Mouse (Mus musculus) intestine, embryonic 14.5 days (tissue): Measurements from ENCODE around the gene Tcf15. TPM values are rescaled to one million over a fixed set of nuclear protein-coding genes. Genes with fewer than 3 reads are reported as not detected.
A peak's percentile ranks its signal among the peaks of the same experiment; 100 is the strongest.

ENCODE experiments used
- ATAC-seq: fragments of 200-750 bp; cut with Nextera tagmentation; replicated peaks from 2 replicates; pipeline ENCODE4 v1.8.0; 2017; ENCODE audit warnings: low read depth, moderate number of reproducible peaks, moderate TSS enrichment, moderate library complexity; ENCODE audit not compliant: low FRiP score, low TSS enrichment
- DNase-seq: peaks from one replicate; pipeline ENCODE4 v3.0.0-alpha.2; 2018; ENCODE audit warnings: low spot score
- H3K27ac ChIP-seq: fragments of 300-500 bp; sonication (generic); 2 replicates; pipeline ENCODE4 v1.5.1; 2014; ENCODE audit warnings: low read depth, mild to moderate bottlenecking, control low read depth
- H3K27me3 ChIP-seq: fragments of 300-500 bp; sonication (generic); replicated peaks from 2 replicates; pipeline ENCODE4 v1.6.1; 2014; ENCODE audit warnings: low read length, control low read depth; ENCODE audit not compliant: control insufficient read depth, insufficient read depth
- H3K36me3 ChIP-seq: fragments of 300-500 bp; sonication (generic); 2 replicates; pipeline ENCODE4 v1.6.1; 2014; ENCODE audit warnings: low read length, control low read depth; ENCODE audit not compliant: control insufficient read depth, insufficient read depth
- H3K4me1 ChIP-seq: fragments of 300-500 bp; sonication (generic); replicated peaks from 2 replicates; pipeline ENCODE4 v1.6.1; 2014; ENCODE audit warnings: low read length, control low read depth, mixed read lengths; ENCODE audit not compliant: control insufficient read depth, insufficient read depth
- H3K4me2 ChIP-seq: fragments of 300-500 bp; sonication (generic); 2 replicates; pipeline ENCODE4 v1.6.1; 2014; ENCODE audit warnings: low read length
- H3K4me3 ChIP-seq: fragments of 300-500 bp; sonication (generic); 2 replicates; pipeline ENCODE4 v1.5.1; 2014; ENCODE audit warnings: low read depth, low read length, control low read depth, mixed read lengths
- H3K9ac ChIP-seq: fragments of 300-500 bp; sonication (generic); 2 replicates; pipeline ENCODE4 v1.6.1; 2014; ENCODE audit warnings: mild to moderate bottlenecking, low read length
- H3K9me3 ChIP-seq: fragments of 300-500 bp; sonication (generic); 2 replicates; pipeline ENCODE4 v1.6.1; 2016; ENCODE audit warnings: low read length, control low read depth; ENCODE audit not compliant: control insufficient read depth
- WGBS: fragments of 180-500 bp; shearing (Covaris S2); extraction: QIAGEN DNeasy Blood & Tissue Kit; methylation state at CpG from one replicate; pipeline ENCODE4 v1.1.7; 2014; 5-methylcytosine and 5-hydroxymethylcytosine counted together
- polyA plus RNA-seq: library from polyadenylated mRNA; unstranded; fragments of >200 nt; fragmentation: Nextera tagmentation; extraction: Ambion mirVana; gene quantifications from 2 replicates; pipeline ENCODE4 v1.2.1, GENCODE M21; 2014

Gene Tcf15
- polyA plus RNA-seq, 1 experiment from 2014 or later, result 15.9 TPM

DNA sequence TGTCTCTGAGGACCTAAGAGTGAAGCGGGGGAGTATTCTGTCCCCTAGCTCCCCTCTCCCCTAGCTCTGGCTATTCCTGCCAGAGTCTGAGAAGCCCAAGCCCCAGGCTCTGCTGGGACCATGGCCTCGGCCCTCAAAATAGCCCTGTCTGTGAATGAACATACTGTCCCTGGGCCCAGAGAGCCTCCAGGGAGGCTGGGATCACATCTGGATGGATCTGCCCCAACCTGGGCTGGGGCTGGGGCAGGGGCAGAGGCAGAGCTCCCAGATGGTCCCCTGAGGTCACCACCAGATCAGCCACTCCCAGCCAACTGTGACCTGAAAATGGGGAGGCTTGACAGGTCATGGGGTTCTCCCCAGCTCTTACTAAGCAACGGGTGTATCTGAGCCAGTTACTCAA lies 3.7 kb downstream of the Tcf15 start:
- H3K9ac ChIP-seq, result no peak overlapping the region
- ATAC-seq, result no peak

DNA sequence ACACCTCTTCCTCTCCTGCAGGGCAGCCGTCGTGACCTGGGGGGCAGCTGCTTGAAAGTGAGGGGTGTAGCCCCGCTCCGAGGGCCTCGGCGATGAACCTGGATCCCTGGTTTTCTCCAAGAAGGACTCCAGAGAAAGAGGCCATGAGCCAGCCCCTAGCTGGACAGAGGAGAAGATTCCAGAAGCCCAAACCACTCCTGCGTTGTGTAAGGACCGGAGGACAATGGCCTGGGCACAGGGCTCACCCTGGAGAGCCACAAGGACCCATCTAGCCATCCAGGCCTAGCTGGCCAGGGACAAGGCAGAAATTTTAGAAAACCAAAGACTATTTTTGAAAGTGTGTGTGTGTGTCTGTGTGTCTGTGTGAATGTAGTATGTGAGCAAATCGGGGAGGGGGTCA lies 5.3 kb downstream of the Tcf15 start:
- WGBS, result 88% methylated on average over 9 of the region's 9 CpGs
- H3K27ac ChIP-seq, result no peak overlapping the region
- H3K4me3 ChIP-seq, result no peak overlapping the region
- no peak overlapping the region for H3K9ac ChIP-seq
- no peak overlapping the region for H3K4me2 ChIP-seq
- ATAC-seq (no peak), DNase-seq (no peak)
- H3K27me3 ChIP-seq, result peaks cover 15% of the 10 kb centered on the region
- no peaks in the 10 kb centered on the region for H3K9me3 ChIP-seq
- no peaks in the 10 kb centered on the region for H3K36me3 ChIP-seq
- H3K4me1 ChIP-seq, result peaks cover 2% of the 10 kb centered on the region; the same call in 1 of the 2 replicates

More for the DNA sequence above, 3.7 kb downstream of the Tcf15 start:
- 62% methylated on average over 3 of the region's 3 CpGs for WGBS
- Histone ChIP-seq H3K9me3 (no peaks in the 10 kb centered on the region), H3K36me3 (no peaks in the 10 kb centered on the region), H3K27me3 (peaks cover 25% of the 10 kb centered on the region), H3K4me1 (peaks cover 4% of the 10 kb centered on the region; the same call in 1 of the 2 replicates), H3K4me2 (no peak overlapping the region), H3K4me3 (no peak overlapping the region), H3K27ac (no peak overlapping the region)
- no peak for DNase-seq

DNA sequence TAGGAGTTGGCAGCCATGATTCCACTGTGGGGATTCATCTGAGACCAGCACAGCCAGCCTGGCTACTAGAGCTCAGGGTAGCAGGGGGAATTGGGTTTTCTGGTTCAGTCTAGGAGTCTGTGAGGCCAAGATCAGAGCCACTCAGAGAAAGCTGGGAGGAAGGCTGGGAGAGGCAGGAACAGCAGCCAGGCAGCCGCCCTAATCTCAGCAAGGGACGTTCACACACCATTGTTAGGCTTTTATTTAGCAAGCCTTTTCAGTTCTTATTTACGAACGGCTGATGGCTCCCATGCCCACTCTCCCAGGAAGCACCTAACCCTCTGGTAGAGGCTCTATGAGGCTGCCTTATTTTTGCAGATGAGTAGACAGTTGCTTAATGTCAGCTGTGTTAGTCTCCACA lies 6.5 kb downstream of the Tcf15 start:
- Histone ChIP-seq H3K27me3 (peaks cover 3% of the 10 kb centered on the region), H3K9me3 (no peaks in the 10 kb centered on the region), H3K9ac (no peak overlapping the region), H3K4me2 (no peak overlapping the region), H3K36me3 (no peaks in the 10 kb centered on the region), H3K27ac (no peak overlapping the region), H3K4me1 (no peaks in the 10 kb centered on the region), H3K4me3 (no peak overlapping the region)
- DNase-seq (no peak), ATAC-seq (no peak)
- 40% methylated on average over 4 of the region's 4 CpGs for WGBS

DNA sequence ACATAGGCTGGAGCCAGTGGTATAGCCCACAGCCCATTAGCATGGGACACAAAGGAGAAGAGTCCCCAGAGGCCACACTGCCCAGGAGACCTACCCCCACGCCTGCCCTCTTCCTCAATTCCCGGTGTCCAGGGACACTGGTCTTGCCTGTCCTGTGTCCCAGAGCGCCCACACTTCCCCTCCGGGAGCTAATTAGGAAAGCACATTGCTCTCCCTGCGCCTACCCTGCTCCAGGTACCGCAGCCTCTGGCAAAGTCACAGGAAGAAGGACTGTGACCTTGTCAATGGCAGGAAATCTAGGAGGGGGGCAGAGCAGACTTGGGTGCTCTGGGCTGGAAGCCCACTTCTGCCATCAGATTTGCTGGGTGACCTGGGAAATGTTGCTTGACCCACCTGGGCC lies 7.0 kb downstream of the Tcf15 start:
- ATAC-seq (no peak), DNase-seq (no peak)
- H3K36me3 ChIP-seq, result no peaks in the 10 kb centered on the region
- no peak overlapping the region for H3K9ac ChIP-seq
- no peak overlapping the region for H3K4me2 ChIP-seq
- H3K9me3 ChIP-seq, result no peaks in the 10 kb centered on the region
- no peak overlapping the region for H3K4me3 ChIP-seq
- H3K4me1 ChIP-seq, result 0 out of 2 replicates have a peak, but pooled peaks cover 3% of the 10 kb centered on the region
- H3K27ac ChIP-seq, result no peak overlapping the region
- 67% methylated on average over 6 of the region's 6 CpGs for WGBS
- no peaks in the 10 kb centered on the region for H3K27me3 ChIP-seq

DNA sequence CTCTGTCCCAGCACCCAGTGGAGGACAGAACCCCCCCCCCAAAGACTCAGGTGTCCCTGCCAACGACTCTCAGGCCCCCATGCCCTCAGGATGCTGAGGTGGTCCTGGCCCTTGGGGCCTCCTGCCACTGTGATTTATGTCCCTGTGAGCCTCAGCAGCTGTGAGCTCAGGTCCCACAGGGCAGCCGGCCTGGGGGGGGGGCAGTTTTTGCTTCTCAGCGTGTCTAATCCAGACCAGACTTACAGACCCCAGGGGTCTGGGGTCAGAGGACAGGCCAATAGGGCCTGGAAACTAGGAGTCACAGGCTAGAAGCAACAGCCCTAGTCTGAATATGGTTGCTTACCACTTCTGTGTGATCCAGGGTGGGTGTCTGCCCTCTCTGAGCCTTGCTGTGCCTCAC lies 10.0 kb downstream of the Tcf15 start:
- no peak for DNase-seq
- 21% methylated on average over 3 of the region's 3 CpGs for whole genome bisulfite sequencing
- H3K4me2 ChIP-seq, result no peak overlapping the region
- H3K4me1 ChIP-seq, result 0 out of 2 replicates have a peak, but pooled peaks cover 6% of the 10 kb centered on the region
- no peaks in the 10 kb centered on the region for H3K36me3 ChIP-seq
- no peaks in the 10 kb centered on the region for H3K27me3 ChIP-seq
- no peaks in the 10 kb centered on the region for H3K9me3 ChIP-seq
- no peak overlapping the region for H3K27ac ChIP-seq
- H3K9ac ChIP-seq, result no peak overlapping the region
- no peak overlapping the region for H3K4me3 ChIP-seq
- no peak for ATAC-seq

DNA sequence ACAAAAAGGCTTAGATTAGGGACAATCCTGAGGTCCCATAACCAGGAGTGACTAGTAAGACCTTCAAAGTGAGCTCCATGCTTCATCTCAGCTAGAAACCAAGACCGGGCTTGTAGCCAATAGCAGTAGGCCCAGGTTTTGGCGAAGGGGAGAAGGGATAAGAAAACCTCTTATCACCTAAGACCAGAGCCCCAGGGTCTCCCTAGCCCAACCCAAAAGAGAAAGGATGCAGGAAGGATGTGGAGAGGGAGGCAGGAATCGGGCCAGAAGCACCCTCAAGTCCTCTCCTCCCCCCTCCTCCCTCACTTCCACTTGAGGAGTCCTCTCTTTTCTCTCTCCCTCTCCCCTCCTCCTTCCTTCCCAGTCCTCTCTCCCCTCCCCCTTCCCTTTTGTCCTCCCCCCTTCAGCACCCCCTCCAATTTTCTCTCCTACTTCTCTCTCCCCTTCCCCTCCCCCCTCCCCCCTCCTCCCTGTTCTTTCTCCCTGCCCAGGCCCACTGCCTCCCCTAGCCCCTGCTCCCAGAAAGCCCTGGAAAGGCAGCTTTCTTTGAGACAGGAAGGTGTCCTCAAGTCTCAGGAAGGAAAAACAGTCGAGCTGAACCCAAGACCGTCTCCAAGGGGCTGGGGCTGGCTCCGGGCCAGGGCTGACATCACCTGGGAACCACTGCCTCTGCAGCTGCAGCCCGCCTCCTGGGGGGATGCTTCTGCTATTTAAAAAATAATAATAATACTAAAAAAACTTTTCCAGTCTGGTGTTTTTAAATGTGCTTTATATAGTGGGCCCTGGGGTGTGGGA lies 12.2 kb downstream of the Tcf15 start:
- Histone ChIP-seq H3K27ac (no peak overlapping the region), H3K4me3 (no peak overlapping the region), H3K4me2 (no peak overlapping the region), H3K9ac (no peak overlapping the region), H3K27me3 (no peaks in the 10 kb centered on the region), H3K9me3 (0 out of 2 replicates have a peak, but pooled peaks cover 2% of the 10 kb centered on the region), H3K36me3 (no peaks in the 10 kb centered on the region), H3K4me1 (0 out of 2 replicates have a peak, but pooled peaks cover 6% of the 10 kb centered on the region)
- DNase-seq (peak; percentile 71), ATAC-seq (peak; percentile 40; the same call in 1 of the 2 replicates)
- 33% methylated on average over 7 of the region's 7 CpGs for WGBS

DNA sequence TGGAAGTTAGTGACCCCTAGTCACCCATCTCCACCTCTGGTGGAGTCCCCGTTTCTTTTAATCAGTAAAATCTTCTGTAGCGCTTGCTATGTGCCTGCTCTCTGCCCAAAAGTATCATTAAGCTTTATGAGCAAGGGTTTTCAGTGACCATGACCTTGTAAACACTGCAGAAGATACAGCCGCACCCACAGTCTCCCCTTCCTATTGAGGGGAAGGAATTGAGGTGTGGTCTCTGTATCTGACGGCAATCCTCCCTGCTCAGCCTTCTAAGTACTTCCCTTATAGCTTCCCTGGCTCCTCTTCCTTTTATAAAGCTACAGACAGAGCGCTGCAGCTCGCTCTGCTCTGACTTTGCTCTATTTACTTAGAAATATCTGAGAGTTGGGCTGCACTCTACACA lies 13.1 kb downstream of the Tcf15 start:
- no peak overlapping the region for H3K9ac ChIP-seq
- WGBS, result 59% methylated on average over 6 of the region's 6 CpGs

DNA sequence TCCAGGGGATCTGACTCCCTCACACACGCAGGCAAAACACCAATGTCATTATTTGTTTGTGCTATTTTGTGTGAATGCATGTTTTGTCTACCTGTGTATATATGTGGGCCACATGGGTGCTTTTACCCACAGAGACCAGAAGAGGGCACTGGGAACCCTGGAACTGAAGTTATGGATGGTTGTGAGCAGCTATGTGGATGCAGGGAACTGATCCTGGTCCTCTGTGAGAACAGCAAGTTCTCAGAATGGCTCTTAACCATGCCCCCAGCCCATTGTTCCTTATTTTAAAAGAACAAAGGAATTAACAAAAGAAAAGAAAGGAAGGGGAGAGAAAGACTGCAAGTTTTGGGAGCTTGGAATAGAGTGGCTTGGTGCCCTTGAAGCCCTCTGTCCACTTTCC lies 16.1 kb downstream of the Tcf15 start:
- Histone ChIP-seq H3K9ac (no peak overlapping the region), H3K9me3 (0 out of 2 replicates have a peak, but pooled peaks cover 2% of the 10 kb centered on the region), H3K4me2 (no peak overlapping the region), H3K4me1 (0 out of 2 replicates have a peak, but pooled peaks cover 6% of the 10 kb centered on the region), H3K27me3 (no peaks in the 10 kb centered on the region), H3K36me3 (no peaks in the 10 kb centered on the region), H3K27ac (no peak overlapping the region), H3K4me3 (no peak overlapping the region)
- ATAC-seq (no peak), DNase-seq (no peak)
- 83% methylated on average over 1 of the region's 1 CpGs for WGBS

More for the DNA sequence above, 13.1 kb downstream of the Tcf15 start:
- DNase-seq, result no peak
- Histone ChIP-seq H3K9me3 (0 out of 2 replicates have a peak, but pooled peaks cover 2% of the 10 kb centered on the region), H3K36me3 (no peaks in the 10 kb centered on the region), H3K4me2 (no peak overlapping the region), H3K4me3 (no peak overlapping the region), H3K27me3 (no peaks in the 10 kb centered on the region), H3K27ac (no peak overlapping the region), H3K4me1 (0 out of 2 replicates have a peak, but pooled peaks cover 6% of the 10 kb centered on the region)
- no peak for ATAC-seq

DNA sequence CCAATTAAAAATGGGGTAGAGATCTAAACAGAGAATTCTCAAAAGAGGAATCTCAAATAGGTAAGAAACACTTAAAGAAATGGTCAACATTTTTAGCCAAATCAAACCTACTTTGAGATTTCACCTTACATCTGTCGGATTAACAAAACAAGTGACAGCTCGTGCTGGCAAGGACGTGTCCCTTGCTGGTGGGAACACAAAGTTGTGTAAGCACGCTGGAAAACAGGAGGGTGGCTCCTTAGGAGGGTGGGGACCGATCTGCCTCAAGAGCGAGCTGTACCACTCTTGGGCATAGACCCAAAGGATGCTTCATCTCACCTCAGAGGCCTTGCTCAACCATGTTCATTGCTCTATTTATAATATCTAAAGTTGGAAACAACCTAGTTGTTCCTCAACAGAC lies 22.9 kb downstream of the Tcf15 start:
- Histone ChIP-seq H3K4me2 (no peak overlapping the region), H3K4me1 (no peaks in the 10 kb centered on the region), H3K27me3 (no peaks in the 10 kb centered on the region), H3K4me3 (no peak overlapping the region), H3K27ac (no peak overlapping the region), H3K9me3 (no peaks in the 10 kb centered on the region), H3K36me3 (no peaks in the 10 kb centered on the region), H3K9ac (no peak overlapping the region)
- ATAC-seq (no peak), DNase-seq (no peak)
- 88% methylated on average over 6 of the region's 6 CpGs for WGBS
